Mouse (Mus musculus) megakaryocyte-erythroid progenitor cell, adult 5 weeks (primary cell): ENCODE measurements around the gene Il33. TPM values are rescaled to one million over a fixed set of nuclear protein-coding genes. Genes with fewer than 3 reads are reported as not detected.

Experiments used
- polyA plus RNA-seq: library from polyadenylated mRNA; stranded (reverse); fragments of >175 nt; gene quantifications from 2 replicates; pipeline ENCODE4 v1.2.3, GENCODE M21; 2012

Il33 gene
- 0.03 TPM in 1 of 2 replicates, not detected in the other for polyA plus RNA-seq

GRCm38 (mm10) chr19:29924638-29925258 lies at the start of gene Il33:
Gene Il33, plus strand, starts transcription at chr19:29925114.

GRCm38 (mm10) chr19:30003621-30004020 lies 78.7 kb downstream of the Il33 start, which contains the start of gene Trpd52l3:
Gene Trpd52l3, plus strand, starts transcription at chr19:30003790.

Other genes with a start within 250 kb of the Il33 start
- not detected in 2 replicates for gene Mlana, start 227.3 kb upstream of the Il33 start, polyA plus RNA-seq
- 2.0 and 2.7 TPM in 2 replicates for gene 9930021J03Rik, start 119.1 kb upstream of the Il33 start, polyA plus RNA-seq
- gene Ranbp6, start 112.1 kb upstream of the Il33 start, polyA plus RNA-seq = 1.5 and 2.4 TPM in 2 replicates
- gene Trpd52l3, start 78.7 kb downstream of the Il33 start, polyA plus RNA-seq = not detected in 2 replicates
- gene Uhrf2, start 105.4 kb downstream of the Il33 start, polyA plus RNA-seq = 13.1 and 17.3 TPM in 2 replicates